Mouse (Mus musculus) testis, adult 2 months (tissue): Measurements from ENCODE around the gene 1110032A03Rik.

ENCODE experiments used
- CTCF ChIP-seq: fragments of 200-500 bp; IDR thresholded peaks from 2 replicates; pipeline ENCODE4 v1.5.1; 2012; ENCODE audit warnings: low read depth, mild to moderate bottlenecking, inconsistent platforms, low read length, moderate library complexity; ENCODE audit not compliant: control insufficient read depth, insufficient read depth, insufficient replicate concordance
- POLR2A ChIP-seq: fragments of 200-500 bp; IDR thresholded peaks from 2 replicates; pipeline ENCODE4 v1.6.1; 2012; ENCODE audit warnings: low read depth, mild to moderate bottlenecking, inconsistent platforms, low read length, moderate library complexity; ENCODE audit not compliant: control insufficient read depth

DNA sequence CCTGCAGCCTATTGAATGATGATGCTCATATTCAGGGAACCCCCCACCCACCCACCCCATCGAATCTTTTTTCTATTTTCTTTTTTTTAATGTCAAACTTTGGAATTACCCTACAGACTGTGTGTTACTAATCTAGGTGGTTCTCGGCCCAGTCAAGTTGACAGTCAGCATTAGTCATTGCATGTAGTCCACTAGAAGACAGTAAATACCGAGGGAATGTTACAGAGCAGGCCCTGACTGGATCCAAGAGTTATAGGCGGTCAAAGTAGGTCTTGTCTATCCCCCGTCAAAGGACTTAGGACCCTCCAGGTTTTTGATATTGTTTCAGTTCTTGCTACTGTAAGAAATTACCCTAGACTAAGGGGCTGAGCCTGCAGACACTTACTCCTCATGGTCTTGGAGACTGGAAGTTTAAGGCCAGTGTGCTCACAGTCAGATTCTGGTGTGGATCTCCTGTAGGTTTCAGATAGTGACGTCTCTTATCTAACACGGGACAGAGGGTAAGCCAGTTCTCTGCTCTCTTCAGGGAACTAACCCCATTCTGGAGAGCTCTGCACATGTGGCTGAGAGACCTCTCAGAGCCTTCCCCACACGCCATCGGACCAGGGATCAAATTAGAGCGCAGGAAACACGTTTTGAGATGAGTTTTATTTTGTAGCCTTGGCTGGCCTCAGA is 48.6 kb upstream of the 1110032A03Rik start:
- TF ChIP-seq CTCF (no peak), POLR2A (no peak)
